Mouse (Mus musculus) stomach, embryonic 15.5 days (tissue): ENCODE measurements around the gene Apbb1. TPM values are rescaled to one million over a fixed set of nuclear protein-coding genes. Genes with fewer than 3 reads are reported as not detected.

ENCODE experiments used
- ATAC-seq: fragments of 200-750 bp; cut with Nextera tagmentation; 2 replicates; pipeline ENCODE4 v1.8.0; 2017; ENCODE audit warnings: low read depth, moderate number of reproducible peaks, moderate TSS enrichment; ENCODE audit not compliant: insufficient read depth, low FRiP score
- H3K27ac ChIP-seq: fragments of 300-500 bp; sonication (generic); 2 replicates; pipeline ENCODE4 v1.5.1; 2015; ENCODE audit warnings: mild to moderate bottlenecking, inconsistent platforms
- H3K27me3 ChIP-seq: fragments of 300-500 bp; sonication (generic); replicated peaks from 2 replicates; pipeline ENCODE4 v1.6.1; 2015; ENCODE audit warnings: inconsistent platforms
- H3K36me3 ChIP-seq: fragments of 300-500 bp; sonication (generic); 2 replicates; pipeline ENCODE4 v1.6.1; 2015; ENCODE audit warnings: inconsistent platforms
- H3K4me1 ChIP-seq: fragments of 300-500 bp; sonication (generic); 2 replicates; pipeline ENCODE4 v1.6.1; 2015; ENCODE audit warnings: inconsistent platforms
- H3K4me2 ChIP-seq: fragments of 300-500 bp; sonication (generic); 2 replicates; pipeline ENCODE4 v1.6.1; 2015; ENCODE audit warnings: mild to moderate bottlenecking, inconsistent platforms
- H3K4me3 ChIP-seq: fragments of 300-500 bp; sonication (generic); replicated peaks from 2 replicates; pipeline ENCODE4 v1.5.1; 2015; ENCODE audit warnings: inconsistent platforms
- H3K9ac ChIP-seq: fragments of 300-500 bp; sonication (generic); 2 replicates; pipeline ENCODE4 v1.6.1; 2015; ENCODE audit warnings: inconsistent platforms
- H3K9me3 ChIP-seq: fragments of 300-500 bp; sonication (generic); 2 replicates; pipeline ENCODE4 v1.6.1; 2016; ENCODE audit warnings: inconsistent platforms
- WGBS: fragments of 180-500 bp; shearing (Covaris S2); methylation state at CpG from one replicate; pipeline ENCODE4 v1.1.7; 2015; 5-methylcytosine and 5-hydroxymethylcytosine counted together
- polyA plus RNA-seq: library from polyadenylated mRNA; unstranded; fragments of >200 nt; fragmentation: Nextera tagmentation; extraction: Ambion mirVana; gene quantifications from 2 replicates; pipeline ENCODE4 v1.2.1, GENCODE M21; 2015

Gene Apbb1
- polyA plus RNA-seq, 1 experiment from 2014 or later, result 31.3 TPM

DNA sequence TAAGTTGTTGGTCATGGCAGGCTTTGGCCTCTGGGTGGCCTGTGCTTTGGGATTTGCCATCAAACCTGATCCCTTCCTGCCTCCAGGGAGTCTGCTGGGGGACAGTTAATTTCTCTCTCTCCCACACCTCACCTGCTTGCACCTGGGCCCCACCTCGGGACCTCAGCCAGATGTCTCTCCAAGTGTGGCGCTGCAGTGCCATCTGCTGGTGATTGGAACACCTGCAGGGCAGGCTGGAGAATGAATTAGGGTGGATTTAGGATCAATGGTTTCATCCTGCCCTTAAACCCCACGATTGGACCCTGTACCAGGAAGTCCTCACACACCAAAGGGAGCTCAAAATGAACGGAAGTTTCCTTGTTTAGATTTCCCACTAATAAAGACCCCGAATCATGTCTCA, 66.3 kb downstream of the Apbb1 start:
- Histone ChIP-seq H3K36me3 (no peaks in the 10 kb centered on the region), H3K9ac (no peak overlapping the region), H3K4me1 (no peaks in the 10 kb centered on the region), H3K9me3 (no peaks in the 10 kb centered on the region), H3K27me3 (no peaks in the 10 kb centered on the region), H3K4me2 (no peak overlapping the region), H3K4me3 (no peak overlapping the region), H3K27ac (no peak overlapping the region)
- 10% methylated on average over 5 of the region's 5 CpGs for whole genome bisulfite sequencing
- ATAC-seq, result no peak

- no peak overlapping the region for H3K9ac ChIP-seq
- no peak overlapping the region for H3K4me2 ChIP-seq
- WGBS, result 31% methylated on average over 5 of the region's 5 CpGs
- no peak for ATAC-seq
- H3K27me3 ChIP-seq, result no peaks in the 10 kb centered on the region
- no peaks in the 10 kb centered on the region for H3K9me3 ChIP-seq
- H3K27ac ChIP-seq, result no peak overlapping the region
- no peaks in the 10 kb centered on the region for H3K4me1 ChIP-seq
- no peaks in the 10 kb centered on the region for H3K36me3 ChIP-seq
- H3K4me3 ChIP-seq, result no peak overlapping the region
These were observed 66.9 kb downstream of the Apbb1 start for GRCm38 (mm10) chr7:105514561-105514960.

DNA sequence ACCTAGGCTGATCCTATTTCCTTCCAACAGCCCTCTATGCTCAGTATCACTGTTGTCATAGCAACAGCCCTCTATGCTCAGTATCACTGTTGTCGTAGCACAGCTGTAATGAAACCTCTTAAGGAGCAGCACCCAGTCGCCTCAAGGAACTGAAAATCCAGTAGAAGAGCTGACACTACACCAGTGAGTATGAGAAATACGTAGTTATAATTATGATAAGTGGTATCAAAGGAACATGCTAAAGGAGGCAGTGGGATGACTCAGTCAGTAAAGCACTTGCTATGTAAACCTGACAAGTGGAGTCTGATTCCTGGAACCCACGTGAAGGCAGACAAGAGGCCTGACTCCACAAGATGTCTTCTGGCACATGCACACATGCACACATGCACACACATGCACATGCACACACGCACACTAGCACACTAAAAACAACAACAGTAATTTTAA, 67.6 kb downstream of the Apbb1 start:
- ATAC-seq, result no peak
- no peaks in the 10 kb centered on the region for H3K36me3 ChIP-seq
- H3K4me2 ChIP-seq, result no peak overlapping the region
- no peaks in the 10 kb centered on the region for H3K9me3 ChIP-seq
- no peaks in the 10 kb centered on the region for H3K4me1 ChIP-seq
- WGBS, result 48% methylated on average over 5 of the region's 5 CpGs
- no peak overlapping the region for H3K9ac ChIP-seq
- no peaks in the 10 kb centered on the region for H3K27me3 ChIP-seq
- H3K4me3 ChIP-seq, result no peak overlapping the region
- H3K27ac ChIP-seq, result no peak overlapping the region

GRCm38 (mm10) chr7:105510143-105510542, 71.3 kb downstream of the Apbb1 start:
- no peak overlapping the region for H3K4me3 ChIP-seq
- H3K4me1 ChIP-seq, result no peaks in the 10 kb centered on the region
- no peaks in the 10 kb centered on the region for H3K9me3 ChIP-seq
- ATAC-seq, result no peak
- no peaks in the 10 kb centered on the region for H3K27me3 ChIP-seq
- no peak overlapping the region for H3K4me2 ChIP-seq
- no peak overlapping the region for H3K9ac ChIP-seq
- H3K27ac ChIP-seq, result no peak overlapping the region
- H3K36me3 ChIP-seq, result no peaks in the 10 kb centered on the region
- WGBS, result 81% methylated on average over 5 of the region's 5 CpGs

Other genes starting within 250 kb of the Apbb1 start
- not detected in 2 replicates for gene Olfr690, start 247.5 kb downstream of the Apbb1 start, polyA plus RNA-seq
- gene Olfr691, start 239.4 kb downstream of the Apbb1 start, polyA plus RNA-seq, result not detected in 2 replicates
- gene Olfr692, start 213.4 kb downstream of the Apbb1 start, polyA plus RNA-seq, result not detected in 2 replicates
- gene Gm5901, start 206.6 kb downstream of the Apbb1 start, polyA plus RNA-seq, result not detected in 2 replicates
- 40.7 and 44.0 TPM in 2 replicates for gene Fam160a2, start 181.6 kb downstream of the Apbb1 start, polyA plus RNA-seq
- not detected in 2 replicates for gene Cnga4, start 177.1 kb downstream of the Apbb1 start, polyA plus RNA-seq
- 0.52 and 0.57 TPM in 2 replicates for gene Cckbr, start 155.9 kb downstream of the Apbb1 start, polyA plus RNA-seq
- 115 and 131 TPM in 2 replicates for gene Cavin3, start 99.4 kb downstream of the Apbb1 start, polyA plus RNA-seq
- gene Smpd1, start 27.3 kb downstream of the Apbb1 start, polyA plus RNA-seq, result 31.5 and 31.8 TPM in 2 replicates
- 7.0 and 17.7 TPM in 2 replicates for gene Hpx, start 18.5 kb upstream of the Apbb1 start, polyA plus RNA-seq
- gene Trim3, start 51.9 kb upstream of the Apbb1 start, polyA plus RNA-seq, result 27.8 and 29.8 TPM in 2 replicates
- gene Timm10b, start 58.4 kb upstream of the Apbb1 start, polyA plus RNA-seq, result 189 and 199 TPM in 2 replicates
- gene Arfip2, start 58.8 kb upstream of the Apbb1 start, polyA plus RNA-seq, result 69.0 and 81.8 TPM in 2 replicates
- 24.2 and 37.0 TPM in 2 replicates for gene Gm45799, start 58.9 kb upstream of the Apbb1 start, polyA plus RNA-seq
- 0.71 and 0.95 TPM in 2 replicates for gene Dnhd1, start 69.2 kb upstream of the Apbb1 start, polyA plus RNA-seq
- 352 TPM in 2 replicates for gene Ilk, start 154.9 kb upstream of the Apbb1 start, polyA plus RNA-seq
- 26.9 and 38.3 TPM in 2 replicates for gene Rrp8, start 155.7 kb upstream of the Apbb1 start, polyA plus RNA-seq
- gene Taf10, start 162.7 kb upstream of the Apbb1 start, polyA plus RNA-seq, result 123 and 139 TPM in 2 replicates
- gene Tpp1, start 170.6 kb upstream of the Apbb1 start, polyA plus RNA-seq, result 69.5 and 73.3 TPM in 2 replicates
- gene Dchs1, start 206.0 kb upstream of the Apbb1 start, polyA plus RNA-seq, result 8.6 and 10.4 TPM in 2 replicates
- 405 and 416 TPM in 2 replicates for gene Mrpl17, start 229.4 kb upstream of the Apbb1 start, polyA plus RNA-seq